Mouse (Mus musculus): ENCODE measurements around the gene Pkn3.

- peak; percentile 80; the same call in 1 of the 2 replicates for TF ChIP-seq CTCF (IDR thresholded peaks at IDR 0.05; ENCODE audit: extremely low read depth, insufficient read length, insufficient replicate concordance, low read depth, low read length)
- no peak for TF ChIP-seq POLR2A (IDR thresholded peaks at IDR 0.05; ENCODE audit: low read depth, low read length)
These were observed 35.0 kb upstream of the Pkn3 start for GRCm38 (mm10) chr2:30042445-30042844.
